Mouse (Mus musculus) G1E (cell line): ENCODE data around the gene Nrp2.

Experiments used
- CTCF ChIP-seq: IDR thresholded peaks from 2 replicates; pipeline ENCODE4 v1.5.1; 2012; ENCODE audit warnings: low read depth, low read length, inconsistent platforms, mixed read lengths
- GATA1 ChIP-seq: IDR thresholded peaks from 2 replicates; pipeline ENCODE4 v1.6.1; 2012; ENCODE audit warnings: borderline replicate concordance, low read length, inconsistent platforms, mixed read lengths
- POLR2AphosphoS5 ChIP-seq: IDR thresholded peaks from 2 replicates; pipeline ENCODE4 v1.6.1; 2012; ENCODE audit warnings: low read depth, low read length, inconsistent platforms; ENCODE audit not compliant: insufficient replicate concordance

DNA sequence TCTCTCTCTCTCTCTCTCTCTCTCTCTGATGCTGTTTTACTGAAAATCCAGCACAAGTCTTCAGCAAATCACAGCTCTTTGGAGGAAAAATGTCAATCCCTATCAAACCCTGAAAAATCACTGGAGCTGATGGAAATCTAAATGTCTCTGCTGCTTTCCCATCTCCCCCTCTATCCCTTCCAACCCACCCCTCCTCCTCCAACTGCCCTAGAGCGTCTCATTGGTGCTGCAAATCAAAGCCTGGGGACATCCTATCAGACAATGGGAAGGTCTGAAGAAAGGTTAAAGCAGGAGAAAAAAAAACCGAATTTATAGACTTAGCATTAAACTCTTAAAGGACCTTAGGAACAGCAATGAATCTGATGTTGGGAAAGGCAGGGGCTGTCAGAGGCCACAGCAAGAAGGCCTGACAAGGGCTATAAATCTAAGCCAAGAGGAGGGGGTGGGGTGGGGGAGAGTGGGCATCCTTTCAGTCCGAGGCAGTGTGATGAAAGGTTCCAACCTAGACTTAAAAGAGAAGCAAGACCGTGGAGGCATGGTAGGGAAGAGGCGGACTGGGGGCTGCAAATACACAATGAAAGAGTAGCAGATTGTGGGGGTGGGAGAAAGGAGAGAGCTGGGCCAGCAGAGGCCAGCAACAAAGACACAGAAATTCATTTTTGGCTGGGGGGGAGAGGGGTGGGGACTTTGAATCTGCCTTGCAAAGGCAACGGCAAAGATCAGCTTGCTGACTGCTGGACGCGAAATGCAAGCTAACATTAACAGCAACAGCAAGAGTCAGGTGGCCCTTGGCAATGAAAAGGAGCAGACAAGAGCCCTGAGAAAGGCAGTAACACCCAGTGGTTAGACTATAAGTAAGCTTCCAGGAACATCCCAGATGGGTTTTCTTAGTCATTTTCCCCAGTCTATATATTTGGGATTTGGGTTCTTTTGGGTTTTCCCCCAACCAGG, 148.2 kb downstream of the Nrp2 start:
- TF ChIP-seq CTCF (no peak), GATA1 (no peak), POLR2AphosphoS5 (no peak)
